Mouse (Mus musculus): ENCODE measurements around the gene Glmp. TPM values are rescaled to one million over a fixed set of nuclear protein-coding genes. Genes with fewer than 3 reads are reported as not detected.

Glmp gene
- total and polyA plus RNA-seq, 3 experiments, result 42.7 to 163 (median 75.6) TPM

DNA sequence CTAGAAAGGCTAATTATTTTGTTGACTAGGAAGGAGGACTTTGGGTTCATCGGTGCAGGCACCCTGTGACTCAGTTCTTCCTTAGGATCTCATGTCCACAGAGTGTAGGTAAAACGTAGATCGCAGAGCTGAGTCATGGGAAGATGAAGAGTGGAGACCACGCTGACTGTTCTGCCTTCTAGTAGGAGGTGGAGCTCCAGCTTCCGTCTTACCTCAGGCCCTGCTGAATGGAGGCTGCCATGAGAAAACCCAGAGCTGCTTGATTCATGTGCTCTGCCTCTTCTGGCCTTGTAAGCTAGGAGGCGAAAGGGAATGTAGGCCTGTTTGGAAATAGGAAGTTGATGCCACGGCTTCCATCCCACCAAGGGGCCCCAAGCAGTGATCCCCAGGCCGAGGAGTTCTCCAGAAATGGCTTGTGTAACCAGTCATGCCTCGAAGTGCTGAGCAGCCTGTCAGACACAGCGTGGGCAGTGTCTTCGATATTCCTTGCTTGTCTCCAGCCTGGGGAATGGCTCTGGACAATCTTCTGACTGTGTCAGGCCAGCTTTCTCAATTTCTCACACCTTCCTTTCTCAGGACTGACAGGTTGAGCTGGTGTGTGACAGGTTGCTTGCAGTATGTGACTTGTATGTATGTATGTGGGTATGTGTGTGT lies 12.7 kb downstream of the Glmp start:
- H3K79me2 ChIP-seq (replicated peaks; ENCODE audit: control insufficient read depth, extremely low read depth, insufficient read depth, poor library complexity, severe bottlenecking), result peaks cover 41% of the 10 kb centered on the region
- H3K9me3 ChIP-seq (replicated peaks; ENCODE audit: low read length), result no peaks in the 10 kb centered on the region
- H3K4me1 ChIP-seq (ENCODE audit: control insufficient read depth in 1 of 2, insufficient read depth in 2 of 2), result peaks cover 18 to 36% of the 10 kb centered on the region in 2 experiments
- H3K36me3 ChIP-seq (replicated peaks in 1 of 2; ENCODE audit: control insufficient read depth in 1 of 2, insufficient read depth in 1 of 2, low read length in 1 of 2), result peaks cover 12 to 43% of the 10 kb centered on the region in 2 experiments
- H3K4me3 ChIP-seq (replicated peaks in 1 of 3; ENCODE audit: low read depth in 2 of 3, low read length in 2 of 3, poor library complexity in 1 of 3), result peak overlapping the region; percentile 55 to 85 (median 82)
- H3K9ac ChIP-seq (ENCODE audit: insufficient read depth, low read depth), result peak overlapping the region; percentile 75
- dilution Hi-C loops (cut with MboI; ENCODE audit: extremely low pct_ligation_motif_present, extremely low pct_unique_long_range_greater_than_20kb, low sequenced_read_pairs) (no loop called here), in situ Hi-C loops (cut with MboI; ENCODE audit: low pct_ligation_motif_present, low pct_unique_long_range_greater_than_20kb, low sequenced_read_pairs) (no loop called here)
- no peaks in the 10 kb centered on the region for H3K27me3 ChIP-seq (replicated peaks)
- peak overlapping the region; percentile 28 for H3K27ac ChIP-seq (ENCODE audit: insufficient read depth, low read depth)
- H3K4me2 ChIP-seq (ENCODE audit: insufficient read depth, low read depth, poor library complexity, severe bottlenecking), result peak overlapping the region; percentile 76
- no peak for TF ChIP-seq TBP (conservative IDR thresholded peaks at IDR 0.05; ENCODE audit: low read depth, low read length)
- peak; percentile 59 for TF ChIP-seq MAX (IDR thresholded peaks at IDR 0.05; ENCODE audit: low read length)
- TF ChIP-seq MXI1 (IDR thresholded peaks at IDR 0.05; ENCODE audit: low read depth, low read length), result peak; percentile 86
- no peak for TF ChIP-seq USF2 (conservative IDR thresholded peaks at IDR 0.05; ENCODE audit: low read depth, low read length)
- no peak for TF ChIP-seq IRF4 (IDR thresholded peaks at IDR 0.05; ENCODE audit: low read depth, low read length)
- TF ChIP-seq ZC3H11A (IDR thresholded peaks at IDR 0.05; ENCODE audit: low read depth, low read length), result no peak
- TF ChIP-seq TCF12 (IDR thresholded peaks at IDR 0.05; ENCODE audit: low read depth, low read length), result 0 out of 2 replicates have a peak, but pooled peaks have one; percentile 18
- TF ChIP-seq POLR2A (IDR thresholded peaks at IDR 0.05; ENCODE audit: low read depth, low read length), result peak; percentile 23; the same call in 1 of the 2 replicates
- TF ChIP-seq EP300 (IDR thresholded peaks at IDR 0.05; ENCODE audit: low read length), result peak; percentile 55; the same call in 1 of the 2 replicates
- TF ChIP-seq JUN (IDR thresholded peaks at IDR 0.05; ENCODE audit: insufficient read depth, low read depth, low read length), result 0 out of 2 replicates have a peak, but pooled peaks have one; percentile 29
- TF ChIP-seq MAFK (IDR thresholded peaks at IDR 0.05; ENCODE audit: insufficient replicate concordance, low read length), result peak; percentile 75
- peak; percentile 62 for TF ChIP-seq ETS1 (conservative IDR thresholded peaks at IDR 0.05; ENCODE audit: low read depth, low read length)
- TF ChIP-seq MYC (IDR thresholded peaks at IDR 0.05; ENCODE audit: low read depth, low read length), result peak; percentile 72
- peak; percentile 77 for TF ChIP-seq JUND (conservative IDR thresholded peaks at IDR 0.05; ENCODE audit: low read depth, low read length)
- TF ChIP-seq MEF2A (IDR thresholded peaks at IDR 0.05; ENCODE audit: borderline replicate concordance, low read depth, low read length), result no peak
- peak; percentile 72 for TF ChIP-seq SIN3A (IDR thresholded peaks at IDR 0.05; ENCODE audit: low read length)
- peak; percentile 86 for DNase-seq (ENCODE audit: extremely low read depth)

DNA sequence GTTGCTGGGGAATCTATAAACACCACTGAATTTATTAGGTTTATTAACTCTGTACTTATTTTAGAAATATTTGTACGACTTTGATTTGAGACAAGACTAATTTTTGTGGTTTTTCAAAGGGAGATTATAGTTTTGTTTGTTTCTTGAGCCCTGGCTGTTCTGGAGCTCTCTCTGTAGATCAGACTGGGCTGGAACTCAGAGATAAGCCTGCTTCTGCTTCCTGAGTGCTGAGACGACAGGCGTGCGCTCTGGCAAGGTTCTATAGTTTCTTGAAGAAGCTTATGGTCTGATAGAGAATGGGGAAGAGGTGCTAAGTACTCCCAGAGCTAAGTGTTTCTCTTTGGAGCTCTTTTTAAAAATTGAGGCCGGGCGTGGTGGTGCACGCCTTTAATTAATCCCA lies 13.5 kb downstream of the Glmp start:
- no peak overlapping the region for H3K4me2 ChIP-seq (ENCODE audit: insufficient read depth, low read depth, poor library complexity, severe bottlenecking)

More for the DNA sequence above, 13.5 kb downstream of the Glmp start:
- Histone ChIP-seq H3K36me3 (replicated peaks in 1 of 2; ENCODE audit: control insufficient read depth in 1 of 2, insufficient read depth in 1 of 2, low read length in 1 of 2) (peaks cover 17 to 43% of the 10 kb centered on the region in 2 experiments), H3K27me3 (replicated peaks) (no peaks in the 10 kb centered on the region), H3K4me1 (ENCODE audit: control insufficient read depth in 1 of 2, insufficient read depth in 2 of 2) (peaks cover 14 to 32% of the 10 kb centered on the region in 2 experiments), H3K79me2 (replicated peaks; ENCODE audit: control insufficient read depth, extremely low read depth, insufficient read depth, poor library complexity, severe bottlenecking) (peaks cover 41% of the 10 kb centered on the region), H3K27ac (ENCODE audit: insufficient read depth, low read depth) (no peak overlapping the region), H3K4me3 (replicated peaks in 1 of 3; ENCODE audit: low read depth in 2 of 3, low read length in 2 of 3, poor library complexity in 1 of 3) (no peak overlapping the region), H3K9me3 (replicated peaks; ENCODE audit: low read length) (no peaks in the 10 kb centered on the region), H3K9ac (ENCODE audit: insufficient read depth, low read depth) (no peak overlapping the region)
- no peak for DNase-seq (ENCODE audit: extremely low read depth)
- dilution Hi-C loops (cut with MboI; ENCODE audit: extremely low pct_ligation_motif_present, extremely low pct_unique_long_range_greater_than_20kb, low sequenced_read_pairs), result no loop called here
- TF ChIP-seq USF2 (conservative IDR thresholded peaks at IDR 0.05; ENCODE audit: low read depth, low read length) (no peak), SMC3 (IDR thresholded peaks at IDR 0.05; ENCODE audit: low read depth, low read length) (no peak), RAD21 (IDR thresholded peaks at IDR 0.05; ENCODE audit: low read depth, low read length) (no peak), MEF2A (IDR thresholded peaks at IDR 0.05; ENCODE audit: borderline replicate concordance, low read depth, low read length) (no peak), PAX5 (IDR thresholded peaks at IDR 0.05; ENCODE audit: low read length) (no peak), CHD1 (IDR thresholded peaks at IDR 0.05; ENCODE audit: low read depth, low read length) (no peak), ZC3H11A (IDR thresholded peaks at IDR 0.05; ENCODE audit: low read depth, low read length) (no peak), MAX (IDR thresholded peaks at IDR 0.05; ENCODE audit: low read length) (no peak), MYC (IDR thresholded peaks at IDR 0.05; ENCODE audit: low read depth, low read length) (no peak), BHLHE40 (IDR thresholded peaks at IDR 0.05; ENCODE audit: low read depth, low read length) (no peak), KAT2A (IDR thresholded peaks at IDR 0.05; ENCODE audit: insufficient replicate concordance, low read length) (no peak), NRF1 (IDR thresholded peaks at IDR 0.05; ENCODE audit: low read depth, low read length) (no peak), ZNF384 (IDR thresholded peaks at IDR 0.05; ENCODE audit: low read depth, low read length) (no peak), MXI1 (IDR thresholded peaks at IDR 0.05; ENCODE audit: low read depth, low read length) (no peak), E2F4 (IDR thresholded peaks at IDR 0.05; ENCODE audit: insufficient replicate concordance, low read depth, low read length) (no peak), CTCF (conservative IDR thresholded peaks at IDR 0.05 in 1 of 2, IDR thresholded peaks at IDR 0.05 in 1 of 2; ENCODE audit: low read depth in 2 of 2, low read length in 2 of 2) (no peak), EP300 (IDR thresholded peaks at IDR 0.05; ENCODE audit: low read length) (no peak), MAZ (IDR thresholded peaks at IDR 0.05; ENCODE audit: low read depth, low read length) (no peak), ETS1 (conservative IDR thresholded peaks at IDR 0.05; ENCODE audit: low read depth, low read length) (no peak), MAFK (IDR thresholded peaks at IDR 0.05; ENCODE audit: insufficient replicate concordance, low read length) (no peak)
- in situ Hi-C loops (cut with MboI; ENCODE audit: low pct_ligation_motif_present, low pct_unique_long_range_greater_than_20kb, low sequenced_read_pairs), result no loop called here
